Mouse (Mus musculus) T-helper 17 cell (primary cell): Measurements from ENCODE around the gene Cc2d1a.

Experiments used
- in situ Hi-C, 2 experiments: fragments of 300-600 bp; cut with MboI, MseI; formaldehyde crosslinking; loops; 1 replicate in 1 of 2; 2 replicates in 1 of 2; pipeline ENCODE4 v1.15.1; 2025; ENCODE audit warnings: high pct_unique_total_duplicates in 2 of 2

Gene Cc2d1a

GRCm38 (mm10) chr8:84104697-84105609 lies 42.8 kb downstream of the Cc2d1a start, which contains the start of gene Dcaf15:
Gene Dcaf15 (minus strand): TSS chr8:84104768.
- in situ Hi-C loops, result loop anchor here in 1 of 2 experiments (25.0 kb wide), 2 partner anchors 918 to 1343 kb away; partner anchors contain the start of gene Zfp330

GRCm38 (mm10) chr8:84104221-84104620 lies 43.5 kb downstream of the Cc2d1a start:
- in situ Hi-C loops, result loop anchor here in 1 of 2 experiments (25.0 kb wide), 2 partner anchors 917 to 1342 kb away; partner anchors contain the start of gene Zfp330

GRCm38 (mm10) chr8:84103601-84104000 lies 44.1 kb downstream of the Cc2d1a start:
- in situ Hi-C loops, result loop anchor here in 1 of 2 experiments (25.0 kb wide), 2 partner anchors 916 to 1341 kb away; partner anchors contain the start of gene Zfp330

- in situ Hi-C loops, result loop anchor here in 1 of 2 experiments (25.0 kb wide), 2 partner anchors 914 to 1339 kb away; partner anchors contain the start of gene Zfp330
Measured at GRCm38 (mm10) chr8:84101476-84102270, 46.1 kb downstream of the Cc2d1a start.

- in situ Hi-C loops, result loop anchor here in 1 of 2 experiments (5.0 kb wide), 1 partner anchor 41 kb away; no protein-coding TSS in a partner anchor
Measured at GRCm38 (mm10) chr8:84098376-84098775, 49.4 kb downstream of the Cc2d1a start.

GRCm38 (mm10) chr8:84096061-84096460 lies 51.7 kb downstream of the Cc2d1a start:
- in situ Hi-C loops, result loop anchor here in 1 of 2 experiments (5.0 kb wide), 1 partner anchor 39 kb away; no protein-coding TSS in a partner anchor

- in situ Hi-C loops, result no loop called here
Measured at GRCm38 (mm10) chr8:84090585-84090984, 57.2 kb downstream of the Cc2d1a start.

- in situ Hi-C loops, result loop anchor here in 1 of 2 experiments (10.0 kb wide), 1 partner anchor 1984 kb away; no protein-coding TSS in a partner anchor
Measured at GRCm38 (mm10) chr8:84089277-84089676, 58.5 kb downstream of the Cc2d1a start.

GRCm38 (mm10) chr8:84087821-84088220 lies 59.9 kb downstream of the Cc2d1a start:
- in situ Hi-C loops, result loop anchor here in 1 of 2 experiments (10.0 kb wide), 1 partner anchor 1983 kb away; no protein-coding TSS in a partner anchor

- in situ Hi-C loops, result loop anchor here in 1 of 2 experiments (10.0 kb wide), 1 partner anchor 1982 kb away; no protein-coding TSS in a partner anchor
Measured at GRCm38 (mm10) chr8:84087156-84087555, 60.6 kb downstream of the Cc2d1a start.

GRCm38 (mm10) chr8:84084341-84085115 lies 63.2 kb downstream of the Cc2d1a start:
- in situ Hi-C loops, result loop anchor here in 1 of 2 experiments (10.0 kb wide), 1 partner anchor 1980 kb away; no protein-coding TSS in a partner anchor

- in situ Hi-C loops, result loop anchor here in 1 of 2 experiments (10.0 kb wide), 1 partner anchor 1979 kb away; no protein-coding TSS in a partner anchor
Measured at GRCm38 (mm10) chr8:84083829-84084241, 63.9 kb downstream of the Cc2d1a start.
